In genomic region chr11:100816801-100817200, GRCm38 (mm10) we compare ENCODE assay signal across 14 mouse cellular contexts. TPM values are rescaled to one million over a fixed set of nuclear protein-coding genes. Genes with fewer than 3 reads are reported as not detected.
A peak's percentile ranks its signal among the peaks of the same experiment; 100 is the strongest.
DNase-seq lines count a peak whose midpoint lies in the region; ATAC-seq and TF ChIP-seq lines count a peak whose summit lies in the region.
"Had no signal": no experiment of that assay in that cellular context is flagged by ENCODE, and none has a peak within 500 bp of the region (broad histone marks: within the 10 kb centered on the region; RNA-seq: fewer than 3 reads in every experiment).

No protein-coding gene starts in this region.

- peaks cover 75% of the 10 kb centered on the region for H3K4me1 ChIP-seq in heart, embryonic 13.5 days
- H3K4me1 ChIP-seq in lung, adult 2 months (ENCODE audit: control insufficient read depth, insufficient read depth, low read length): peaks cover 13% of the 10 kb centered on the region
- peaks cover 53% of the 10 kb centered on the region for H3K4me1 ChIP-seq in liver, postnatal 0 days (ENCODE audit: insufficient read depth)
- H3K4me1 ChIP-seq in limb, embryonic 10.5 days: peaks cover 51% of the 10 kb centered on the region
- no peaks in the 10 kb centered on the region; the same call in 1 of the 2 replicates for H3K4me1 ChIP-seq in midbrain, embryonic 13.5 days (replicated peaks)

- H3K4me3 ChIP-seq in heart, embryonic 13.5 days: no peak overlapping the region
- no peak overlapping the region for H3K4me3 ChIP-seq in lung, adult 2 months (replicated peaks; ENCODE audit: extremely low read depth, low read depth, low read length)
- no peak overlapping the region for H3K4me3 ChIP-seq in liver, postnatal 0 days (ENCODE audit: low read depth, low read length)
- no peak overlapping the region for H3K4me3 ChIP-seq in limb, embryonic 10.5 days
- H3K4me3 ChIP-seq in midbrain, embryonic 13.5 days (replicated peaks): no peak overlapping the region
- H3K4me3 ChIP-seq: erythroblast, embryonic 14.5 days; hindbrain, embryonic 10.5 days had no signal

- H3K27ac ChIP-seq in heart, embryonic 13.5 days (replicated peaks): 0 out of 2 replicates have a peak overlapping the region, but pooled peaks have one; percentile 20
- H3K27ac ChIP-seq in liver, postnatal 0 days (ENCODE audit: low read depth): peak overlapping the region; percentile 84
- H3K27ac ChIP-seq in limb, embryonic 10.5 days: no peak overlapping the region
- H3K27ac ChIP-seq in midbrain, embryonic 13.5 days: no peak overlapping the region
- H3K27ac ChIP-seq: hindbrain, embryonic 10.5 days; kidney, postnatal 0 days had no signal

- H3K36me3 ChIP-seq in heart, embryonic 13.5 days: peaks cover 5% of the 10 kb centered on the region
- H3K36me3 ChIP-seq in liver, postnatal 0 days (replicated peaks; ENCODE audit: insufficient read depth, low read length): no peaks in the 10 kb centered on the region; the same call in 1 of the 2 replicates
- H3K36me3 ChIP-seq in limb, embryonic 10.5 days: 0 out of 2 replicates have a peak, but pooled peaks cover 4% of the 10 kb centered on the region
- H3K36me3 ChIP-seq in midbrain, embryonic 13.5 days: no peaks in the 10 kb centered on the region
- H3K36me3 ChIP-seq: hindbrain, embryonic 10.5 days had no signal

- 0 out of 2 replicates have a peak, but pooled peaks have one; percentile 22 for TF ChIP-seq EP300 in liver, postnatal 0 days (IDR thresholded peaks at IDR 0.05; ENCODE audit: low read depth)

- ATAC-seq in heart, embryonic 13.5 days (ENCODE audit: extremely low read depth, insufficient number of reproducible peaks, low FRiP score, low TSS enrichment): no peak
- peak; percentile 56 for ATAC-seq in liver, postnatal 0 days
- ATAC-seq in midbrain, embryonic 13.5 days: no peak

- no peak overlapping the region for H3K4me2 ChIP-seq in heart, embryonic 13.5 days
- peak overlapping the region; percentile 40 for H3K4me2 ChIP-seq in liver, postnatal 0 days (ENCODE audit: low read depth, low read length)
- H3K4me2 ChIP-seq in midbrain, embryonic 13.5 days (replicated peaks): no peak overlapping the region

- H3K27me3 ChIP-seq in heart, embryonic 13.5 days (replicated peaks): no peaks in the 10 kb centered on the region
- no peaks in the 10 kb centered on the region for H3K27me3 ChIP-seq in liver, postnatal 0 days (ENCODE audit: insufficient read depth, low read length)
- H3K27me3 ChIP-seq in limb, embryonic 10.5 days (ENCODE audit: low read depth, poor library complexity, severe bottlenecking): no peaks in the 10 kb centered on the region
- no peaks in the 10 kb centered on the region for H3K27me3 ChIP-seq in midbrain, embryonic 13.5 days

- WGBS in heart, embryonic 13.5 days: 53% methylated on average over 4 of the region's 4 CpGs
- whole genome bisulfite sequencing in lung, adult 2 months: 36% methylated on average over 4 of the region's 4 CpGs
- 48% methylated on average over 4 of the region's 4 CpGs for WGBS in liver, postnatal 0 days (ENCODE audit: insufficient replicate concordance)
- 81% methylated on average over 4 of the region's 4 CpGs for WGBS in limb, embryonic 10.5 days
- 78% methylated on average over 4 of the region's 4 CpGs for WGBS in midbrain, embryonic 13.5 days

- TF ChIP-seq POLR2A in lung, adult 2 months (IDR thresholded peaks at IDR 0.05; ENCODE audit: borderline replicate concordance, extremely low read depth, low read depth, low read length): no peak

- H3K9ac ChIP-seq in heart, embryonic 13.5 days: no peak overlapping the region
- H3K9ac ChIP-seq in liver, postnatal 0 days (replicated peaks): no peak overlapping the region
- no peak overlapping the region for H3K9ac ChIP-seq in midbrain, embryonic 13.5 days (replicated peaks)

- H3K9me3 ChIP-seq in heart, embryonic 13.5 days: no peaks in the 10 kb centered on the region
- 0 out of 2 replicates have a peak, but pooled peaks cover 2% of the 10 kb centered on the region for H3K9me3 ChIP-seq in liver, postnatal 0 days (ENCODE audit: low read length)
- H3K9me3 ChIP-seq in limb, embryonic 10.5 days (replicated peaks): no peaks in the 10 kb centered on the region
- H3K9me3 ChIP-seq in midbrain, embryonic 13.5 days: no peaks in the 10 kb centered on the region
- H3K9me3 ChIP-seq: hindbrain, embryonic 10.5 days had no signal

- no peak for TF ChIP-seq CTCF in lung, adult 2 months (IDR thresholded peaks at IDR 0.05; ENCODE audit: insufficient read depth, low read length)
- TF ChIP-seq CTCF in liver, postnatal 0 days (IDR thresholded peaks at IDR 0.05; ENCODE audit: low read depth): no peak

- DNase-seq in heart, adult 18-20 months: no peak
- DNase-seq in lung, postnatal 10 days: peak; percentile 45
- no peak for DNase-seq in lung, adult 2 months
- DNase-seq in cerebellum, postnatal 10 days: peak; percentile 82
- DNase-seq in liver, postnatal 0 days: peak; percentile 67
- DNase-seq in limb, embryonic 10.5 days (ENCODE audit: low spot score): no peak
- DNase-seq: embryo, embryonic 11 days; spleen, adult 18-20 months had no signal

RNA-seq across cellular contexts. Expression of gene Stat5b, which starts 33.7 kb away (rescaled TPM):
- polyA plus RNA-seq in heart, embryonic 13.5 days (2015; fragmentation: Nextera tagmentation; extraction: Ambion mirVana): 24.3 and 27.0 TPM in 2 replicates
- 10 to 100 TPM; 55.0 to 60.1 TPM for total RNA-seq in heart, adult 18-20 months (2021)
- polyA plus RNA-seq in lung, adult 2 months (2012; rRNA removed): 38.8 and 44.7 TPM in 2 replicates
- 15.4 and 16.4 TPM in 2 replicates for polyA plus RNA-seq in liver, postnatal 0 days (2015; fragmentation: Nextera tagmentation; extraction: Ambion mirVana)
- 15.4 and 15.6 TPM in 2 replicates for polyA plus RNA-seq in limb, embryonic 10.5 days (2016; fragmentation: Nextera tagmentation; extraction: Ambion mirVana)
- polyA plus RNA-seq in midbrain, embryonic 13.5 days (2015; fragmentation: Nextera tagmentation; extraction: Ambion mirVana): 14.0 and 14.5 TPM in 2 replicates

RNA-seq across cellular contexts. Expression of gene Stat5a, which starts 42.4 kb away (rescaled TPM):
- polyA plus RNA-seq in heart, embryonic 13.5 days (2015; fragmentation: Nextera tagmentation; extraction: Ambion mirVana): 5.2 and 5.9 TPM in 2 replicates
- total RNA-seq in heart, adult 18-20 months (2021): 10 to 100 TPM; 17.2 to 23.0 TPM
- polyA plus RNA-seq in lung, adult 2 months (2012; rRNA removed): 19.0 and 20.4 TPM in 2 replicates
- 4.7 and 6.0 TPM in 2 replicates for polyA plus RNA-seq in liver, postnatal 0 days (2015; fragmentation: Nextera tagmentation; extraction: Ambion mirVana)
- polyA plus RNA-seq in limb, embryonic 10.5 days (2016; fragmentation: Nextera tagmentation; extraction: Ambion mirVana): 2.1 and 2.7 TPM in 2 replicates
- 1.3 and 1.7 TPM in 2 replicates for polyA plus RNA-seq in midbrain, embryonic 13.5 days (2015; fragmentation: Nextera tagmentation; extraction: Ambion mirVana)

RNA-seq across cellular contexts. Expression of gene Ghdc, which starts 46.0 kb away (rescaled TPM):
- 6.0 and 7.2 TPM in 2 replicates for polyA plus RNA-seq in heart, embryonic 13.5 days (2015; fragmentation: Nextera tagmentation; extraction: Ambion mirVana)
- total RNA-seq in heart, adult 18-20 months (2021): 10 to 100 TPM in 1 of 2 experiments, 1 to 10 TPM in 1; 9.8 to 13.4 TPM
- polyA plus RNA-seq in lung, adult 2 months (2012; rRNA removed): 14.4 and 18.2 TPM in 2 replicates
- polyA plus RNA-seq in liver, postnatal 0 days (2015; fragmentation: Nextera tagmentation; extraction: Ambion mirVana): 1.6 and 1.9 TPM in 2 replicates
- polyA plus RNA-seq in limb, embryonic 10.5 days (2016; fragmentation: Nextera tagmentation; extraction: Ambion mirVana): 3.5 and 4.3 TPM in 2 replicates
- 2.9 and 4.0 TPM in 2 replicates for polyA plus RNA-seq in midbrain, embryonic 13.5 days (2015; fragmentation: Nextera tagmentation; extraction: Ambion mirVana)

RNA-seq across cellular contexts. Expression of gene Hcrt, which starts 54.1 kb away (rescaled TPM):
- polyA plus RNA-seq in heart, embryonic 13.5 days (2015; fragmentation: Nextera tagmentation; extraction: Ambion mirVana): not detected in 2 replicates
- not detected for total RNA-seq in heart, adult 18-20 months (2021)
- polyA plus RNA-seq in lung, adult 2 months (2012; rRNA removed): not detected in 2 replicates
- not detected in 2 replicates for polyA plus RNA-seq in liver, postnatal 0 days (2015; fragmentation: Nextera tagmentation; extraction: Ambion mirVana)
- polyA plus RNA-seq in limb, embryonic 10.5 days (2016; fragmentation: Nextera tagmentation; extraction: Ambion mirVana): not detected in 2 replicates
- 0.30 TPM in 1 of 2 replicates, not detected in the other for polyA plus RNA-seq in midbrain, embryonic 13.5 days (2015; fragmentation: Nextera tagmentation; extraction: Ambion mirVana)
- total RNA-seq: adrenal gland, postnatal 36 days had no signal
- polyA plus RNA-seq: erythroblast, embryonic 14.5 days; hindbrain, embryonic 10.5 days; kidney, postnatal 0 days had no signal

RNA-seq across cellular contexts. Expression of gene Kcnh4, which starts 57.1 kb away (rescaled TPM):
- polyA plus RNA-seq in heart, embryonic 13.5 days (2015; fragmentation: Nextera tagmentation; extraction: Ambion mirVana): not detected in 2 replicates
- not detected for total RNA-seq in heart, adult 18-20 months (2021)
- polyA plus RNA-seq in lung, adult 2 months (2012; rRNA removed): 1.1 and 1.8 TPM in 2 replicates
- polyA plus RNA-seq in liver, postnatal 0 days (2015; fragmentation: Nextera tagmentation; extraction: Ambion mirVana): not detected in 2 replicates
- polyA plus RNA-seq in limb, embryonic 10.5 days (2016; fragmentation: Nextera tagmentation; extraction: Ambion mirVana): not detected in 2 replicates
- 8.4 and 8.5 TPM in 2 replicates for polyA plus RNA-seq in midbrain, embryonic 13.5 days (2015; fragmentation: Nextera tagmentation; extraction: Ambion mirVana)
- polyA plus RNA-seq: erythroblast, embryonic 14.5 days; kidney, postnatal 0 days had no signal

Comparison
In these comparisons a context has a peak if more than half of its experiments do, and no peak if none do; other contexts are left out.
1. DNase-seq: peak in lung, postnatal 10 days (single experiment), cerebellum, postnatal 10 days (2 of 2) and liver, postnatal 0 days (single experiment); none in heart, adult 18-20 months (0 of 2), lung, adult 2 months (single experiment) and limb, embryonic 10.5 days (single experiment).
2. H3K27ac ChIP-seq: peak in heart, embryonic 13.5 days (single experiment) and liver, postnatal 0 days (single experiment); none in limb, embryonic 10.5 days (single experiment) and midbrain, embryonic 13.5 days (single experiment).